Mouse (Mus musculus) liver, postnatal 0 days (tissue): ENCODE results near the gene Inpp4b.

Source experiments
- CTCF ChIP-seq: sonication (generic); IDR thresholded peaks from 2 replicates; pipeline ENCODE4 v1.5.1; 2016; ENCODE audit warnings: antibody characterized with exemption, low read depth
- EP300 ChIP-seq: IDR thresholded peaks from 2 replicates; pipeline ENCODE4 v1.6.1; 2016; ENCODE audit warnings: antibody characterized with exemption, low read depth, mild to moderate bottlenecking

DNA sequence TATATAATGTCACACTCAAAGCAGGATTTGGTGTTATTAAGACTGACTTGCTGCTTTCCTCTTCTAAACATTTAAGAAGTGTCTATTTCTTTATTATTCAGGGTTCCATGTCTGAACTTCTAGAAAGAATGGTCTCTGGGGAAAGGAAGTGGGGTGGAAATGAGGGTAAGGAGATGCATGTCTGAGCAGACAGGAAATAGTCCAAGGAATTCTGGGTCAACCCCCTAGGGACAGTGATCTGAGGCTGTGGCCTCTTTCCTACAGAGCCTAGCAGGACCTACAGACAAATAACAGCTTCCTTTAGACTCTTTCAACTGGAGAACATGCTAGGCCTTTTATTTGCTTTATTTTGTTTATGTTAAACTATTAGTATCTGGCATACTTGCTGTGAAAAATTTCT is 546.5 kb downstream of the Inpp4b start:
- TF ChIP-seq CTCF (no peak), EP300 (no peak)
